Mouse (Mus musculus) kidney, adult 2 months (tissue): ENCODE results near the gene Prokr1.

Source experiments
- CTCF ChIP-seq: fragments of 200-500 bp; conservative IDR thresholded peaks from 2 replicates; pipeline ENCODE4 v1.5.1; 2011; ENCODE audit warnings: low read depth, mild to moderate bottlenecking, control low read depth, low read length, moderate library complexity, mixed read lengths; ENCODE audit not compliant: insufficient read depth, insufficient read length
- POLR2A ChIP-seq: fragments of 200-500 bp; IDR thresholded peaks from one replicate; pipeline ENCODE4 v1.6.1; 2011; ENCODE audit warnings: low read depth, low read length, control low read depth

GRCm38 (mm10) chr6:87590394-87591281 lies at the start of gene Prokr1:
- no peak for TF ChIP-seq POLR2A
- no peak for TF ChIP-seq CTCF
